ENCODE assay signal across 8 mouse cellular contexts in the genomic region with DNA sequence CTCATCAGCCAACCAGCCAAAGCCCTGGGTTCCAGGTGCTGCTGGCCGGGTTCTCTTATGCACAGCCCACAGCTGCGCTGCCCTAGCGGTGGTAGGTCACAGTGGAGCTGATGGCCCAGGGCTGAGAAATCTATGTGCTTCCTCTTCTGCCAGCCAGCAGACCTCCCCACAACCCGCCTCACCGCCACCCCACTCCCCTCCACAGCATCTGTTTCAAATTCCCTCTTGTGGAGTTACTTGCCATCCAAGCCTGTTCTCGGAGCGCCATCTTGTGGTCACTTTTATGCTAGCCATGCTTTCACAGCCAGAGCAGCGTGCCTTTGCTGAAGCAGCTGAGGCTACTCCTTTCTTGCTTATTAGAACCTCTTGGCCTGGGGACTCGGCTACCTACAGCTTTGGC. TPM values are rescaled to one million over a fixed set of nuclear protein-coding genes. Genes with fewer than 3 reads are reported as not detected.
DNase-seq lines count a peak whose midpoint lies in the region; ATAC-seq lines count a peak whose summit lies in the region.

No protein-coding gene starts in this region.

- no peak overlapping the region for H3K4me3 ChIP-seq in embryonic facial prominence, embryonic 14.5 days (ENCODE audit: low read depth, low read length)
- H3K4me3 ChIP-seq in limb, embryonic 13.5 days = no peak overlapping the region
- no peak overlapping the region for H3K4me3 ChIP-seq in midbrain, embryonic 16.5 days (ENCODE audit: low read depth, low read length)

- 0 out of 2 replicates have a peak overlapping the region, but pooled peaks have one; percentile 11 for H3K4me2 ChIP-seq in embryonic facial prominence, embryonic 14.5 days (ENCODE audit: low read depth, low read length)
- peak overlapping the region; percentile 35 for H3K4me2 ChIP-seq in limb, embryonic 13.5 days (replicated peaks)
- H3K4me2 ChIP-seq in midbrain, embryonic 16.5 days (ENCODE audit: low read length) = no peak overlapping the region

- peaks cover 36% of the 10 kb centered on the region for H3K36me3 ChIP-seq in embryonic facial prominence, embryonic 14.5 days (ENCODE audit: control insufficient read depth, insufficient read depth, low read length)
- H3K36me3 ChIP-seq in limb, embryonic 13.5 days = peaks cover 37% of the 10 kb centered on the region
- no peaks in the 10 kb centered on the region for H3K36me3 ChIP-seq in midbrain, embryonic 16.5 days (ENCODE audit: control insufficient read depth, insufficient read depth, low read length)

- H3K4me1 ChIP-seq in embryonic facial prominence, embryonic 14.5 days (ENCODE audit: control insufficient read depth, insufficient read depth, low read length) = peaks cover 26% of the 10 kb centered on the region
- H3K4me1 ChIP-seq in limb, embryonic 13.5 days = peaks cover 36% of the 10 kb centered on the region
- H3K4me1 ChIP-seq in midbrain, embryonic 16.5 days (ENCODE audit: control insufficient read depth, insufficient read depth, low read length) = peaks cover 12% of the 10 kb centered on the region

- peak; percentile 96 for DNase-seq in 416B (ENCODE audit: low read depth)
- peak; percentile 74 to 77 for DNase-seq in adrenal gland, postnatal 4 days (ENCODE audit: low spot score in 2 of 2)
- DNase-seq in embryonic facial prominence, embryonic 14.5 days (ENCODE audit: low spot score) = peak; percentile 95
- DNase-seq in heart, adult 9 months (ENCODE audit: low spot score in 2 of 2) = peak; percentile 64 to 84
- DNase-seq in kidney, adult 9 months = peak; percentile 89
- DNase-seq in spleen, postnatal 10 days (ENCODE audit: low spot score in 2 of 2) = peak; percentile 86 to 93

- WGBS in embryonic facial prominence, embryonic 14.5 days = 4% methylated on average over 7 of the region's 9 CpGs
- 2% methylated on average over 9 of the region's 9 CpGs for WGBS in limb, embryonic 13.5 days
- WGBS in midbrain, embryonic 16.5 days = 9% methylated on average over 9 of the region's 9 CpGs

- ATAC-seq in embryonic facial prominence, embryonic 14.5 days (ENCODE audit: low read depth) = peak; percentile 86
- peak; percentile 70 for ATAC-seq in limb, embryonic 13.5 days (ENCODE audit: low FRiP score, low read depth)
- peak; percentile 57; the same call in 1 of the 2 replicates for ATAC-seq in midbrain, embryonic 16.5 days

- no peak overlapping the region for H3K9ac ChIP-seq in embryonic facial prominence, embryonic 14.5 days (ENCODE audit: low read depth, low read length)
- H3K9ac ChIP-seq in limb, embryonic 13.5 days = no peak overlapping the region; the same call in 1 of the 2 replicates
- H3K9ac ChIP-seq in midbrain, embryonic 16.5 days (ENCODE audit: low read depth, low read length) = peak overlapping the region; percentile 23; the same call in 1 of the 2 replicates

- peak overlapping the region; percentile 45; the same call in 1 of the 2 replicates for H3K27ac ChIP-seq in embryonic facial prominence, embryonic 14.5 days (replicated peaks; ENCODE audit: low read depth, low read length)
- 0 out of 2 replicates have a peak overlapping the region, but pooled peaks have one; percentile 58 for H3K27ac ChIP-seq in limb, embryonic 13.5 days
- peak overlapping the region; percentile 50; the same call in 1 of the 2 replicates for H3K27ac ChIP-seq in midbrain, embryonic 16.5 days (ENCODE audit: low read length)

- no peaks in the 10 kb centered on the region for H3K9me3 ChIP-seq in embryonic facial prominence, embryonic 14.5 days (ENCODE audit: control insufficient read depth, low read length)
- H3K9me3 ChIP-seq in limb, embryonic 13.5 days = no peaks in the 10 kb centered on the region
- H3K9me3 ChIP-seq in midbrain, embryonic 16.5 days (replicated peaks; ENCODE audit: control insufficient read depth, low read length, poor library complexity, severe bottlenecking) = no peaks in the 10 kb centered on the region

- H3K27me3 ChIP-seq in embryonic facial prominence, embryonic 14.5 days (replicated peaks; ENCODE audit: control insufficient read depth, insufficient read depth, low read length) = no peaks in the 10 kb centered on the region
- H3K27me3 ChIP-seq in limb, embryonic 13.5 days = no peaks in the 10 kb centered on the region
- H3K27me3 ChIP-seq in midbrain, embryonic 16.5 days (ENCODE audit: control insufficient read depth, insufficient read depth, low read depth, low read length) = no peaks in the 10 kb centered on the region

RNA-seq across cellular contexts. Expression of a gene that starts 15.7 kb away (rescaled TPM):
- 10 to 100 TPM; 22.2 to 24.6 TPM for total RNA-seq in adrenal gland, postnatal 4 days (2021)
- 8.7 and 10.6 TPM in 2 replicates for polyA plus RNA-seq in embryonic facial prominence, embryonic 14.5 days (2014; fragmentation: Nextera tagmentation; extraction: Ambion mirVana)
- polyA plus RNA-seq in limb, embryonic 13.5 days (2015; fragmentation: Nextera tagmentation; extraction: Ambion mirVana) = 7.9 and 8.1 TPM in 2 replicates
- 12.2 and 14.1 TPM in 2 replicates for polyA plus RNA-seq in midbrain, embryonic 16.5 days (2015; fragmentation: Nextera tagmentation; extraction: Ambion mirVana)

RNA-seq across cellular contexts. Expression of a gene that starts 46.8 kb away (rescaled TPM):
- 10 to 100 TPM; 28.7 to 28.9 TPM for total RNA-seq in adrenal gland, postnatal 4 days (2021)
- 5.6 and 7.5 TPM in 2 replicates for polyA plus RNA-seq in embryonic facial prominence, embryonic 14.5 days (2014; fragmentation: Nextera tagmentation; extraction: Ambion mirVana)
- 6.3 and 6.6 TPM in 2 replicates for polyA plus RNA-seq in limb, embryonic 13.5 days (2015; fragmentation: Nextera tagmentation; extraction: Ambion mirVana)
- polyA plus RNA-seq in midbrain, embryonic 16.5 days (2015; fragmentation: Nextera tagmentation; extraction: Ambion mirVana) = 6.0 and 6.7 TPM in 2 replicates
